Mouse (Mus musculus): ENCODE data around the gene Tuba1c.

- no peak for TF ChIP-seq RCOR1 (conservative IDR thresholded peaks at IDR 0.05; ENCODE audit: low read depth, low read length)
- no peak for TF ChIP-seq EP300 (IDR thresholded peaks at IDR 0.05; ENCODE audit: low read length)
- TF ChIP-seq POLR2A (IDR thresholded peaks at IDR 0.05; ENCODE audit: low read depth, low read length) = no peak
- TF ChIP-seq CTCF (conservative IDR thresholded peaks at IDR 0.05 in 1 of 2, IDR thresholded peaks at IDR 0.05 in 1 of 2; ENCODE audit: low read depth in 2 of 2, low read length in 2 of 2) = peak in 1 of 2 experiments; percentile 44; a peak in 2 of 4 replicates
- no peak for TF ChIP-seq MEF2A (IDR thresholded peaks at IDR 0.05; ENCODE audit: borderline replicate concordance, low read depth, low read length)
- no peak for TF ChIP-seq CHD1 (IDR thresholded peaks at IDR 0.05; ENCODE audit: low read depth, low read length)
- no peak for TF ChIP-seq UBTF (IDR thresholded peaks at IDR 0.05; ENCODE audit: low read depth, low read length)
- TF ChIP-seq HCFC1 (IDR thresholded peaks at IDR 0.05; ENCODE audit: low read depth, low read length) = no peak
Observed at GRCm38 (mm10) chr15:99003600-99003999, 26.1 kb upstream of the Tuba1c start.

All from CH12.LX (cell line).